Mouse (Mus musculus) embryonic stem cell, embryonic (primary cell): ENCODE results near the gene Foxn4.

Experiments used
- CTCF ChIA-PET, 4 experiments: fragments of 300-600 bp in 2 of 4; fragments of 350-600 bp in 2 of 4; sonication (Branson Sonifier 250); formaldehyde crosslinking; loops; one replicate each; lab custom pipeline; 2022; ENCODE audit warnings: inconsistent platforms in 2 of 4; lab: Charles Lee
- POLR2A ChIA-PET, 4 experiments: fragments of 300-600 bp in 2 of 4; fragments of 350-600 bp in 2 of 4; sonication (Branson Sonifier 250); formaldehyde crosslinking; loops; one replicate each; lab custom pipeline; 2022; ENCODE audit warnings: antibody characterized with exemption in 4 of 4, inconsistent platforms in 1 of 4; lab: Charles Lee

The Foxn4 gene

DNA sequence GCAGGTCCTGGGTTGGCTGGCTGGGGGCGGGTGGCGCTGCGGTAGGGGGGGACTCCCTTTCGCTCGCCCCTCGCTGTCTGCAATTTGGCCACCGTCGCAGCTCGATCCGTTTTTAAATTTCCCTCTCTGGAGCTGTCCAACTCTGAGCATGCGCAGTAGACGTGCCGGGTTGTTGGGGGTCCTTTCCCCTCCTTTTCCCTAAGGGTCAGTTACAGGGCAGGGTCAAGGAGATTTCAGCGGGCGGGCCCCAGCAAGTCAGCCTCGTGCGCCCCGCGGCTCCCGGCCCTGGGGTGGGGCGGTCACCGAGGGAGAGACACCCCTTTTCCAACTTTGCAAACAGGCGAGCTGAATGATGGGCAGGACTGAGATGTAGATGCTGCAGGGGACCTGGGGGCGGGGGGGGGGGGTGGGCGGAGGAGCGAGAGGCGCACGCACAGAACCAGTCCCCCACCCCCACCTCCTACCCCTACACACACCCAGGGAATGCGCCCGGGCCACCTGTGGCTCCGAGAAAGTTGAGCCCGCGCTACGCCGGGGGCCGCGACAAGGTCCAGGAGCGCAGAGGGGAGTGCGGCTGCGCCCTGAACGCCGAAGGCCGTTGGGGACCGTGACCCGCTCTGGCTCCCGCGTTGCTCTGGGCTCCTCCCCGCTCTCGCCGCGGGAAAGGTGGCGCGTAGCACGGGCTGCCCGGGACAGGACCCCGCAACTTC lies at the start of gene Foxn4:
TSS of gene Foxn4 (minus strand) at position 115 of the 710 bp plus-strand sequence.
- ChIA-PET CTCF (interaction anchor here in 3 of 4 experiments (0.6 to 2.2 kb wide), 16 partner anchors 13 to 1868 kb away, joined by 3 to 11 read pairs (median 5); no protein-coding TSS in a partner anchor), POLR2A (interaction anchor here in 3 of 4 experiments (0.5 to 3.2 kb wide), 19 partner anchors 12 to 1282 kb away, joined by 3 to 14 read pairs (median 4); partner anchors contain the start of gene Svop (in 1 of the 3))

DNA sequence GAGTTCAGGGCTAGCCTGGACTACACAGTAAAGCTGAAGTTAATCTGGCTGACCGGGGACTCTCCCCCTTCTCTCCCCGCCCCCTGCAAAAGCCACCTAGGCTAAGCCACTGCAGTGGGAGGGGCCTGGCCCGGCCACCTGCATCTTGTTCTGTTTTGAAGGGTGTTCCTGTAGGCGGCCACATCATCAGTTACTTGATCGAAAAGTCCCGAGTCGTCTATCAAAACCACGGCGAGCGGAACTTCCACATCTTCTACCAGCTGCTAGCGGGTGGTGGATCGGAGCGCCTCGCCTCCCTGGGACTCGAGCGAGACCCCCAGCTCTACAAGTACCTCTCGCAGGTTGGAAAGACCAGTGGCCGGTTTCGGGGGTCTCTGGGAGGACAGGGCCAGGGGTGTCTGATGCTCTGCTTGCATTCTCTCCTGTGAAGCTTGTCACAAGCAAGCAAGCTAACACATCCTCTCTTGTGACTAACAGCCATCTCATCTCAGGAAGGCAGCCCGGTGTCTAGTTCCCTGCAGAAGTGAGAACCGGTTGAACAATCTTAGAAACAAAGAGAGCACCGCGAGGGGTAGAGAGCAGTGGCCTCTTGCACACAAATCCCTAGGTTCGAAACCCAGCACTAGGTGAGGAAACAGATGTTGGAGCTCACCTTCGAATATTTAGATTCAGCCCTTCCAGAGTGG lies 49.6 kb upstream of the Foxn4 start:
- CTCF ChIA-PET, result interaction anchor here (0.5 to 2.1 kb wide), 35 partner anchors 8 to 503 kb away, joined by 3 to 22 read pairs (median 4); partner anchors contain the start of genes Kctd10 (in 1 of the 4) and Ube3b (in 1 of the 4)
- POLR2A ChIA-PET, result interaction anchor here in 3 of 4 experiments (0.5 to 1.5 kb wide), 18 partner anchors 8 to 1064 kb away, joined by 3 to 7 read pairs (median 3); partner anchors contain the start of genes Kctd10 (in 1 of the 3), Mmab (in 1 of the 3), Mvk (in 1 of the 3) and Ube3b (in 1 of the 3)

DNA sequence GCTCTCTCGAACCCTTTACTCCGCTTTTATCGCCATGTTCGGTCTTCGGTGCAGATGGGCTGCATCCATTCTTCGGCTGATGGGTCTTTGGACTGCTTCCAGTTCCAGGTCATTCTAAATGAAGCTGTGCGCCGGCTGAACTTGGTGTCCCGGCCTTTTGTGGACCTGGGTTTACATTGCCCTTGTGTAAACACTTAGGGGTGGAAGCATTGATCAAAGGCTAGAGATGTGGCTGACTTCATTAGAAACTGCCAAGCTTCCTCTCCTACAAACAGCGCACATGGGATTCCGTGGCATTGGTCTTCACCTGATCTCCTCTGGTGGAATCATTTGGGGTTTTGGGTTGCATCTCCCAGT lies 36.1 kb upstream of the Foxn4 start:
- POLR2A ChIA-PET, result interaction anchor here in 2 of 4 experiments (0.9 to 1.6 kb wide), 8 partner anchors 9 to 171 kb away, joined by 3 to 5 read pairs (median 3); no protein-coding TSS in a partner anchor

DNA sequence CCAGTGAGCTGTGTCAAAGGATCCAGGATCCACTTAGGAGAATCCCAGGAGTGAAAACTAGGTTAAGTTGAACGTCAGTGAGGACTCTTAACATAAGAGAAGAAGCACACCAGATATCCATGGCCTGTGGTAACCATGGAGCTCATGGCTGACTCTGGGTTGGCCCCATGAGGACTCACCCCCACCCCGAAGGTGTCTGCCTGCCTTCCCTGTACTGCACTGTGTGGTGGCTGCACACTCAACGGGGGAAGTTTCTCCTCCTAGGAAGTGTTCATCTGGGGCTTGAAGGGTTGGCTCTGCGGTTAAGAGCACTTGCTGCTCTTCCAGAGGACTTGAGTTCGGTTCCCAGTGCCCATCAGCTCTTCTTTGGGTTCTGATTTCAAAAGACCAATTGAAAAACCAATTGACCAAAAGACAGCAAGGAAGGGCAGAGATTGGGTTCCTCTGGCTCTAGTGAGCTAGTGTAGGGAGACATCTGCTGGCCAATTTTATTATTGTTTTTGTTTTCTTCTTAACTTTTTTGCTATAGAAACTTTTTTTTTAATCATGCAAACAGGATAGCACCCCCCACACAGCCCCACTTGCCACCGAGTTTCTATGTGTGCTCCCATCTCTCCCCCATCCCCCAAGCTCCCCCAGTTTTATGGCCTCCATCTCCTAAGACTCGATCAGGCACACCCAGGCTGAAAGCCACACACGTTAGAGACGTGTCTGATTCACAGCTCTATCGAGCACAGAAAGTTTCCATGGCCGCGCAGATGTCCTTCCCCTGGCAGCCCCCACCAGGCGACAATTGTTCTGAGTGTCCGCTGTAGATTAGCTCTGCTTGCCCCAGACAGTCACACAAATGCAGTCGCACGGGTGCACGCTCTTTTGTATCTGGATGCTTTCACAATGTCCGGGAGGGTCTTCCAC lies 35.4 kb upstream of the Foxn4 start:
- CTCF ChIA-PET, result interaction anchor here (0.5 to 2.6 kb wide), 73 partner anchors 9 to 984 kb away, joined by 3 to 30 read pairs (median 4); partner anchors contain the start of genes Foxn4 (in 1 of the 4), Mmab (in 1 of the 4) and Mvk (in 1 of the 4)
- POLR2A ChIA-PET, result interaction anchor here in 3 of 4 experiments (0.7 to 1.6 kb wide), 14 partner anchors 9 to 180 kb away, joined by 3 to 5 read pairs (median 3); no protein-coding TSS in a partner anchor

More for the DNA sequence above, 36.1 kb upstream of the Foxn4 start:
- CTCF ChIA-PET, result interaction anchor here (0.5 to 2.6 kb wide), 54 partner anchors 8 to 353 kb away, joined by 3 to 30 read pairs (median 4); partner anchors contain the start of genes Foxn4 (in 1 of the 4), Mmab (in 1 of the 4) and Mvk (in 1 of the 4)

DNA sequence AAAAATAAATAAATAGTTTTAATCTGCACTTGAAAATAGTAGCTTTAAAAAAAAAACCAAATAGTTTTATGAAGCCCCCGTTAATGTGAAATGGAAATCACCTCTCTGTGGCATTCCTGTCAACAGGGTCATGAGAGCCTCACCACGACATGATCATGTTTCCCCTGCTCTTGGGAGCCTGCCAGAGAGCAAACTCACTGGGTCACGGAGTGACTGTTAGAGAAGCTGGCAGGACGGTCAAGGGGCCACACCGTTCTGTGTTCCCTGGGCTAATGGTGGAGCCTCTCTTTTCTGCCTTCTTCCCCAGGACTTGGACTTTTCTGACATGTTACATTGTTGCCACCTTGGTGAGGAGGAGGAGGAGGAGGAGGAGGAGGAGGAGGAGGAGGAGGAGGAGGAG lies 32.9 kb upstream of the Foxn4 start:
- CTCF ChIA-PET, result interaction anchor here in 2 of 4 experiments (0.7 to 1.1 kb wide), 3 partner anchors 10 to 60 kb away, joined by 3 to 4 read pairs (median 4); no protein-coding TSS in a partner anchor
- POLR2A ChIA-PET, result interaction anchor here in 1 of 4 experiments (1.0 kb wide), 1 partner anchor 28 kb away, joined by 3 read pairs; no protein-coding TSS in a partner anchor

DNA sequence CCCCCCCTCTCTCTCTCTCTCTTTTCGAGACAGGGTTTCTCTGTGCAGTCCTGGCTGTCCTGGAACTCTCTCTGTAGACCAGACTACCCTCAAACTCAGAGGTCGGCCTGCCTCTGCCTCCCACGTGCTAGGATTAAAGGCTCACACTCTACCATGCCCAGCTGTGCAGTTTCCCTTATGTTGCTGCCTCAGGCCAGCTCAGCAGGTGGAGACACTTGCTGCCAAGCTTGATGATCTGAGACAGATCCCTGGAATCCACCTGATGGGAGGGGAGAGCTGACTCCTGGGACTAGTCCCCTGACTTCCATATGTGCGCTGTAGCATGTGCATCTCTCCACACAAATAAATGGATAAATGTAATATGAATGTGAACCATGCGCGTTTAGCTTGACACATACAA lies 29.6 kb upstream of the Foxn4 start:
- ChIA-PET POLR2A (interaction anchor here in 1 of 4 experiments (0.7 kb wide), 1 partner anchor 538 kb away, joined by 4 read pairs; no protein-coding TSS in a partner anchor), CTCF (interaction anchor here in 1 of 4 experiments (0.9 kb wide), 1 partner anchor 12 kb away, joined by 3 read pairs; no protein-coding TSS in a partner anchor)

DNA sequence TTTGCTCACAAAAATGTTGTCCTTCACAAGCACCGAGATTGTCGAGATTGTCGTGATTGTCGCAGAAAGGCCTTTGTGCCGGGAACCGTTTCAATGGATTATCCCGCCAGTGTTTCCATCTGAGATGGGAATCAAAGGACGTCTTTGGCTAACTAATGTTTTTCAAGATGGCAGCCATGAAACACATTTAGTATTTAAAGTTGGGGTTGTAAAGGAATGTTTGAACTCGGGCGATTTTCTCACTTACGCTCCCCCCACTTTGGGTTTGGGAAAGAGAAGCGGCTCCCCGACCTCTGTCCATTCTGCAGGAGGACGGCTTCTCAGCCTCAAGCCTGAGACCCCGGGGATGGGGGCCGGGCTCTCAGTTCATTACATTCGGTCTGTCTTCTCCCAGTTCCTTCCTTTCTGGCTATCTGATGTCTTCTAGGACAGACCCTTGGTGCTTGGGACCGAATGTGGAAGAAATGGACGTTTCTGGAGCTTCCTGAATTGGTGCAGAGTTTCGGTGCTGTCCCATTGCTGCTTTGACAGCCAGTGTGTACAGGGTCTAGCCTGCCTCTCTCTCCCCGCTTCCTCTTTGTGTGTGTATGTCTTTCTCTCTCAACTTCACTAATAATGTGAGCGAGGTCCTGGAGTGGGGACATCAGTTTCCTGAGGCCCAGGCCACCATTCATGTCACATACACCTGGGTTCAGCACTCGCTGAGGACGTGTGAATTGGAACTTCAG lies 26.4 kb upstream of the Foxn4 start:
- ChIA-PET POLR2A (interaction anchor here in 1 of 4 experiments (0.9 to 1.0 kb wide), 2 partner anchors 92 to 116 kb away, joined by 3 read pairs; no protein-coding TSS in a partner anchor), CTCF (interaction anchor here in 2 of 4 experiments (0.6 to 1.6 kb wide), 3 partner anchors 10 to 20 kb away, joined by 3 read pairs; no protein-coding TSS in a partner anchor)

DNA sequence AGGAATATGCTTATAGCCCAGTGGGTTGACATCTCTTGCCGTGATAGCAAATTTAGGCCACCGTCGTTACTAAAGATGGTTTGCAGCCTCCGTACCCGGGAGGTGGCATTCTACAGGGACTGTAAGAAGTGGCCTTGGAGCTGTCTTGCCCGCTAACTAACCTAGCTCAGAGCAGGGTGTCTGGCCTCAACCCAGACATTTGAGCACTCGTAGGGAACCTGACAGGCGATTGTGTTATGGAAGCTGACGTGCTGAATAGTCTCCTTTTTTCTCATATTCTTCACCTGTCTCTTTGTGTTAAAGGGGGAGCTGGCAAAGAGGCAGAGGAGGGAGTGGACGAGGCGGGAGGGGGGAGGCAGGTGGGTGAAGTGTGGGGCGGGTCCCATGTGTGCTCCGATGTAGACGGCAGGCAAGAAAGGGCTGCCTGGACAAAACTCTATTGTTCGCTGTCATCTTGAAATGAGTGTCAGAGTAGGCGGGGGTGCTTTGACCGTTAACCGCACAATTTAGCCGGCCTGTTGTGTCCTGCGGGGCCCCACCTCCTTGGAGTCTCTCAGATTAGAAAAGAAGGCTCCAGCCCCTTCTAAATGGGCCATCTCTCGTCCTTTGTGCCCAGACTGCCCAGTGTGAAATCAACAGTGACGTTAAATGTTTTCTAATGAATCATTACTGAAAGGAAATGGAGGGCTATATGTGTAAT lies 25.7 kb upstream of the Foxn4 start:
- ChIA-PET CTCF (interaction anchor here in 2 of 4 experiments (0.6 to 1.6 kb wide), 4 partner anchors 10 to 25 kb away, joined by 3 to 6 read pairs (median 3); no protein-coding TSS in a partner anchor), POLR2A (interaction anchor here in 1 of 4 experiments (0.9 to 1.2 kb wide), 2 partner anchors 10 to 214 kb away, joined by 3 read pairs; no protein-coding TSS in a partner anchor)

DNA sequence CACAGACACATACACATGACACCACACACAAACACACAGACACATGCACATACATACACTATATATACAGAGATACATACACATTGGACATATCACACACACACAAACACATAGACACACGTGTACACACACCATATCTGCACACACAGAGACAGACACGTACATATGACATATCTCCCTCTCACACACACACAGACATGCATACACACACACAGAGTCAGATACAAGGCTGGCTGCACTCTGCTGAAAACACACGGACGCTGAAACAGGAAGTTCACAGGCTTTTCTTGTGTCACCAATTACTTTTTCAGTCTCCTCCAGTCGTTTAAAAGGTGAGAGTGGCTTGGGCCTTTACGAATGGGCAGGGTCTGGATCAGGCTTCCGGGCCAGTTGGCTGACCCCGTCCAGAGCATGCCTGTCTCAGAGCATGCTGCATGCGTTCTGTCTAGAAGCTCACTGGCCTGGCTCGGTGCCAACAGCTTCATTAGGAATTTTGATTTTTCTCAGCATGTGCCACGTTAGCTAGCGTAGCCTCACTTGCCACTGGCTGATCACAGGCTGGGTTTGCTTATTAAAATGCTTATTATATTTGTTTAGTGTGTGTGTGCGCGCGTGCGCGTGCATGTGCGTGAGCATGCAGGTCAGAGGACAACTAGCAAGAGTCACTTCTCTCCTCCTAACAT lies 24.7 kb upstream of the Foxn4 start:
- CTCF ChIA-PET, result interaction anchor here in 2 of 4 experiments (0.6 to 1.6 kb wide), 4 partner anchors 11 to 26 kb away, joined by 3 to 6 read pairs (median 3); no protein-coding TSS in a partner anchor
- POLR2A ChIA-PET, result interaction anchor here in 1 of 4 experiments (0.9 to 1.2 kb wide), 2 partner anchors 11 to 213 kb away, joined by 3 read pairs; no protein-coding TSS in a partner anchor

DNA sequence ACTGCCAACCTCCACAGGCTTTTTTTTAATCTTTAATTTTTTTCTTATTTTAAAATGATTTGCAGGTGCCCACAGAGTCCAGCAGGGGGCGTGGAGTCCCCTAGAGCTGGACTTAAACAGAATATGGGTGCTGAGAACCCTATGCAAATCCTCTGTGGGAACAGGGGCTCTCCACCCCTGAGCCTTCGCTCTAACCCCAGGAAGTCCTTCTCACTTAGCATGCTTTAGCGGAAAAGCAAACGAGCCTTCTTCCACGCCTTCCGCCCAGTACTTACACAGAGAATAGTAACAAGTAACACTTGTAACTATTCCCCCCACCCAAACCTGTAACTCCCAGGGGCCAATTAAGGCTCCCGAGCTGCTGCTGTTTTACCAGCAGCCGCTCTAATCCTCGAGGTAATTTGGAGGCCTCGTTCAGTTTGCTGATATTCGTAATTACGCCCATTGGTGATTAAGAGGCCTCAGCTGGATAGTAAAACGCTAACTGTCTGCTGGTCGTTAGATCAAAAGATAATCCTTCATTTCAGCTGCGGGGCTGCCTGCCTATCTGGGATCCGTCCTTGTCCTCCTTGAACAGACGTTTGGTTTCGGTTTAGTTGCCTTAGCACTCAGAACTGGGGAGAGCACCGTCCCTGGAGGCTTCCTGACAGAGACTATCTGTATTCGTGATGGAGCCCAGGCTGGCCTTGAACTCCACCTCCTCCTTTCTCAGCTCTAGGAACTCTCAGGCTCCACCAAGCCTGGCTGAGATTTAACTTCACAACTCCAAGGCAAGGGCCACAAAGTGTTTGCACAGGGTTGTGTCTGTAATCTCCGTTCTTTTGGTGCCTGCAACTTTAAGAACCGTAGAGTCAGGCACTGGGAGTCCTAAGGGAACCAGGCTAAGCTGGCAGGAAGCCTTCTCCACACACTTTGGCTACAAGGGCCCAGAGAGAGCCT lies 23.4 kb upstream of the Foxn4 start:
- ChIA-PET CTCF (interaction anchor here (0.6 to 2.6 kb wide), 32 partner anchors 9 to 449 kb away, joined by 3 to 18 read pairs (median 3); partner anchors contain the start of gene Foxn4 (in 2 of the 4)), POLR2A (interaction anchor here in 3 of 4 experiments (0.7 to 1.8 kb wide), 5 partner anchors 11 to 55 kb away, joined by 3 to 5 read pairs (median 3); partner anchors contain the start of gene Foxn4 (in 1 of the 3))

DNA sequence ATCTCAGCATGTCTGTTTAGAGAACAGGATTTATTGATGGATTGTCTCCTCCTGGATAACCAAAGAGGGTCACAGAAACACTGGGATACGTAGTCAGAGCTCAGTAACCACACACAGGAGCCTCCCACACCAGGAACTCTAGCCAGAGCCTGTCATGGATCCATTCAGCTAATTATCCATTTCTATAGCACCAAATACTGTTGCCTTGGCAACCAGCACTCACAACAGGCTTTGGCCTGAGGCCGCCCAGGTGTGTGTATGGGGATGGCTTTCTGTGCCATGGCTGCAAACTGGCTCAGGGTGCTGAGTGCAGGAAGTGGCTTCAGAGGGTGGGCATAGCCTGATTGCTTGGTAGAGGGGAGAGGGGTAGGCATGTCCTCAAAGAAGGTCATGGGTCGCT lies 16.4 kb upstream of the Foxn4 start:
- POLR2A ChIA-PET, result interaction anchor here in 2 of 4 experiments (0.6 to 1.4 kb wide), 4 partner anchors 90 to 879 kb away, joined by 3 to 10 read pairs (median 6); partner anchors contain the start of gene Kctd10 (in 1 of the 2)
- CTCF ChIA-PET, result interaction anchor here in 2 of 4 experiments (0.6 to 1.2 kb wide), 2 partner anchors 42 to 1250 kb away, joined by 3 read pairs; no protein-coding TSS in a partner anchor

DNA sequence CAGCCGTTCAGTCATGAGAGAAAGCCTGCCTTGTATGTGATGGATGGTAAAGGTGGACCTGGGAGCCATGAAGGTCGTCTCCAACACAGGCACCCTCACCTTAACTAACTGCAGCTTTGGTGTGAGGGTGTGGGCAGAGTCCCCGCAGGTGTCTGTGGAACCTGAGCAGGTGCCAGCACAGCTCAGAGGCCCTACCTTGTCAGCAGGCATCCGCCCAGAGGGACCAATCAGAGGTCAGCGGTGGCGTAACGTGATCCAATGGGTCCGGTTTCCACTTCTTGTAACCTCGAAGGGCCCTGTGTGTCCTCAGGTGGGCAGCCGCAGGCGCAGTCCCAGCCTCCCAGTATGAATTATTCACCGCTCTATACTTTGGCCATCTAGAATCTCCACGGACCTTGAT lies 15.3 kb upstream of the Foxn4 start, which contains the start of gene Myo1h:
TSS of gene Myo1h (plus strand) at position 293 of the 400 bp plus-strand sequence.
- POLR2A ChIA-PET, result interaction anchor here in 2 of 4 experiments (0.6 to 1.4 kb wide), 2 partner anchors 94 to 136 kb away, joined by 3 read pairs; no protein-coding TSS in a partner anchor
- CTCF ChIA-PET, result interaction anchor here in 2 of 4 experiments (0.6 to 1.4 kb wide), 3 partner anchors 22 to 104 kb away, joined by 3 read pairs; no protein-coding TSS in a partner anchor

DNA sequence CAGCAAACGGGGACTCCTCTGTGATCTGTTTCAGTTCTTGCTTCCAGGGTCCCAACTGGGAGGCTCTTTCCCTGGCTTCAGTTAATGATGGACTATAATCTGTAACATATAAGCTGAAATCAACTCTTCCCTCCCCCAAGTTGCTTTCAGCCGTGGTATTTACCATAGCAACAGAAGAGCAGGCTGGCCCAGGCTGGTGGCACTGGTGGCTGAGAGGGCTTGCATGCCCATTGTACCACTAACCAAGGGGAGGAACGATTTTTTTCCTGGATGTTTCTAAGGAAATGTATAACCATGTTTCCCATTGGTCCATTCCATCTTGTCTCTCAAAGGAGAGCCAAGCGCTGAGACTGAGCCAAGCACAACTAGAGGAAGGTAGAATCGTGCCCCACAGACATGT lies 14.8 kb upstream of the Foxn4 start:
- ChIA-PET CTCF (interaction anchor here in 2 of 4 experiments (0.6 to 1.4 kb wide), 2 partner anchors 22 to 40 kb away, joined by 3 read pairs; no protein-coding TSS in a partner anchor), POLR2A (interaction anchor here in 1 of 4 experiments (0.6 kb wide), 1 partner anchor 94 kb away, joined by 3 read pairs; no protein-coding TSS in a partner anchor)
